In the genomic region with DNA sequence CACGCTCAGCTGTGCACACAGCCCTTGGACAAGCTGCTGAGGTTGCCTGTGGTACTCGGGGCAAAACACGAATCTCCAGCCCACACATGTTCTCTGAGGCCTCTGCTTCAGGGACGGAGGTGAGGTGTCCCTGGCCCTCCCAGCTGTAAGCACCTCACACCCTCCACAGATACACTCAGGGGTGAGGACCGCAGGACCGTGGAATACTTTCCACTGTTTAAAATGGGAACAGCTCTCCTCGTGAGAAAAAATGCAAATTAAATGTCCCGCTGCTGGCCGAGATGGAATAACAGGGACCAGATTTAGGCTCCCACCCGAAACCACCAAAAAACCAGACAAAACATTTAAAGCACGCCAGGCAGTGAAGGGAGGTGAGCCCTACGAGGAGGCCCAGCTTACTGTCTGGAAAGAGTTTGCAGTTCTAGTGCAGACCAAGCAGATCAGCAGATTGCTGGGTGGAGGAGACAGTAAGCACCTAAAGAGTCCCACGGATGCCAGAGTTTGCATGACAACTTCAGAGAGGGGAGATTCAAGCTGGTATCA, we compare ENCODE assay signal across 9 mouse cellular contexts. TPM values are rescaled to one million over a fixed set of nuclear protein-coding genes. Genes with fewer than 3 reads are reported as not detected.
A peak's percentile ranks its signal among the peaks of the same experiment; 100 is the strongest.
DNase-seq lines count a peak whose midpoint lies in the region; ATAC-seq and TF ChIP-seq lines count a peak whose summit lies in the region.
"Had no signal": no experiment of that assay in that cellular context is flagged by ENCODE, and none has a peak within 500 bp of the region (broad histone marks: within the 10 kb centered on the region; RNA-seq: fewer than 3 reads in every experiment).

No protein-coding gene starts in this region.

- H3K9me3 ChIP-seq in heart, embryonic 13.5 days = no peaks in the 10 kb centered on the region
- no peaks in the 10 kb centered on the region for H3K9me3 ChIP-seq in forebrain, postnatal 0 days (ENCODE audit: low read length)
- H3K9me3 ChIP-seq in midbrain, embryonic 12.5 days = no peaks in the 10 kb centered on the region

- peak overlapping the region; percentile 93 for H3K27ac ChIP-seq in heart, embryonic 13.5 days (replicated peaks)
- H3K27ac ChIP-seq in forebrain, postnatal 0 days (ENCODE audit: low read depth, low read length) = peak overlapping the region; percentile 42
- H3K27ac ChIP-seq in midbrain, embryonic 12.5 days (replicated peaks) = peak overlapping the region; percentile 79
- no peak overlapping the region for H3K27ac ChIP-seq in thymus, adult 2 months (ENCODE audit: control insufficient read depth, insufficient read depth, low read length)

- H3K9ac ChIP-seq in heart, embryonic 13.5 days = peak overlapping the region; percentile 63
- no peak overlapping the region for H3K9ac ChIP-seq in forebrain, postnatal 0 days
- H3K9ac ChIP-seq in midbrain, embryonic 12.5 days (replicated peaks) = peak overlapping the region; percentile 39

- DNase-seq in heart, adult 8-10 months (ENCODE audit: low spot score) = no peak
- DNase-seq in NIH3T3 (ENCODE audit: low read depth) = peak; percentile 18
- no peak for DNase-seq in forebrain, postnatal 0 days
- DNase-seq in thymus, adult 2 months = no peak
- no peak for DNase-seq in natural killer cell, adult 2 months (ENCODE audit: low spot score in 2 of 2)
- DNase-seq in Muller cell, postnatal 12 days (ENCODE audit: inconsistent ontology term) = no peak
- DNase-seq: kidney, adult 8-10 months had no signal

- no peak overlapping the region for H3K4me3 ChIP-seq in heart, embryonic 13.5 days
- no peak overlapping the region for H3K4me3 ChIP-seq in forebrain, postnatal 0 days (ENCODE audit: low read depth, low read length)
- no peak overlapping the region for H3K4me3 ChIP-seq in midbrain, embryonic 12.5 days
- no peak overlapping the region for H3K4me3 ChIP-seq in thymus, adult 2 months (ENCODE audit: control insufficient read depth, insufficient read depth, low read length)

- no peaks in the 10 kb centered on the region for H3K36me3 ChIP-seq in heart, embryonic 13.5 days
- no peaks in the 10 kb centered on the region for H3K36me3 ChIP-seq in forebrain, postnatal 0 days (ENCODE audit: insufficient read depth)
- no peaks in the 10 kb centered on the region for H3K36me3 ChIP-seq in midbrain, embryonic 12.5 days
- no peaks in the 10 kb centered on the region for H3K36me3 ChIP-seq in thymus, adult 2 months (ENCODE audit: control insufficient read depth, insufficient read depth, low read length)

- TF ChIP-seq CTCF in forebrain, postnatal 0 days (IDR thresholded peaks at IDR 0.05; ENCODE audit: low read depth) = no peak
- TF ChIP-seq CTCF in thymus, adult 2 months (IDR thresholded peaks at IDR 0.05; ENCODE audit: borderline replicate concordance, control insufficient read depth, extremely low read depth, insufficient read depth, low read length, poor library complexity) = no peak

- H3K4me1 ChIP-seq in heart, embryonic 13.5 days = peaks cover 45% of the 10 kb centered on the region
- 0 out of 2 replicates have a peak, but pooled peaks cover 3% of the 10 kb centered on the region for H3K4me1 ChIP-seq in forebrain, postnatal 0 days (ENCODE audit: insufficient read depth)
- H3K4me1 ChIP-seq in midbrain, embryonic 12.5 days = peaks cover 42% of the 10 kb centered on the region
- no peaks in the 10 kb centered on the region; the same call in 1 of the 2 replicates for H3K4me1 ChIP-seq in thymus, adult 2 months (replicated peaks; ENCODE audit: control insufficient read depth, insufficient read depth, low read length)

- no peak for TF ChIP-seq POLR2A in thymus, adult 2 months (IDR thresholded peaks at IDR 0.05; ENCODE audit: control insufficient read depth, extremely low read depth, insufficient read depth, low read length, poor library complexity)

- WGBS in heart, embryonic 13.5 days = 48% methylated on average over 13 of the region's 13 CpGs
- WGBS in forebrain, postnatal 0 days = 21% methylated on average over 13 of the region's 13 CpGs
- 20% methylated on average over 13 of the region's 13 CpGs for WGBS in midbrain, embryonic 12.5 days
- 64% methylated on average over 13 of the region's 13 CpGs for WGBS in thymus, adult 2 months

- no peak for ATAC-seq in heart, embryonic 13.5 days (ENCODE audit: extremely low read depth, insufficient number of reproducible peaks, low FRiP score, low TSS enrichment)
- peak; percentile 11 for ATAC-seq in forebrain, postnatal 0 days
- no peak for ATAC-seq in midbrain, embryonic 12.5 days (ENCODE audit: low FRiP score, low read depth)

- no peaks in the 10 kb centered on the region for H3K27me3 ChIP-seq in heart, embryonic 13.5 days (replicated peaks)
- H3K27me3 ChIP-seq in forebrain, postnatal 0 days (ENCODE audit: insufficient read depth, low read length) = no peaks in the 10 kb centered on the region
- H3K27me3 ChIP-seq in midbrain, embryonic 12.5 days = no peaks in the 10 kb centered on the region
- no peaks in the 10 kb centered on the region for H3K27me3 ChIP-seq in thymus, adult 2 months (ENCODE audit: control insufficient read depth, insufficient read depth, low read length)

- H3K4me2 ChIP-seq in heart, embryonic 13.5 days = peak overlapping the region; percentile 29
- no peak overlapping the region for H3K4me2 ChIP-seq in forebrain, postnatal 0 days (ENCODE audit: low read depth)
- peak overlapping the region; percentile 16 for H3K4me2 ChIP-seq in midbrain, embryonic 12.5 days (replicated peaks)

RNA-seq across cellular contexts. Expression of gene Gli2, which starts 19.2 kb away (rescaled TPM):
- 3.1 and 3.3 TPM in 2 replicates for polyA plus RNA-seq in heart, embryonic 13.5 days (2015; fragmentation: Nextera tagmentation; extraction: Ambion mirVana)
- total RNA-seq in heart, adult 8-10 months (2022) = 1 to 10 TPM in 2 of 4 experiments, under 1 TPM in 2; 0.80 to 1.5 (median 0.99) TPM
- total RNA-seq in forebrain, postnatal 0 days (2014; rRNA removed) = 0.92 and 4.4 TPM in 2 replicates
- 0.63 and 1.3 TPM in 2 replicates for polyA plus RNA-seq in forebrain, postnatal 0 days (2015; fragmentation: Nextera tagmentation; extraction: Ambion mirVana)
- 8.6 and 9.6 TPM in 2 replicates for polyA plus RNA-seq in midbrain, embryonic 12.5 days (2016; fragmentation: Nextera tagmentation; extraction: Ambion mirVana)
- polyA plus RNA-seq in thymus, adult 2 months (2012; rRNA removed) = 1.6 and 2.4 TPM in 2 replicates
